Mouse (Mus musculus) embryonic facial prominence, embryonic 12.5 days (tissue): ENCODE results near the gene Slc25a22. TPM values are rescaled to one million over a fixed set of nuclear protein-coding genes. Genes with fewer than 3 reads are reported as not detected.
A peak's percentile ranks its signal among the peaks of the same experiment; 100 is the strongest.

Source experiments
- ATAC-seq: fragments of 200-750 bp; cut with Nextera tagmentation; 2 replicates; pipeline ENCODE4 v1.8.0; 2017; ENCODE audit not compliant: insufficient number of reproducible peaks, insufficient read depth, low FRiP score, low TSS enrichment
- H3K27ac ChIP-seq: fragments of 300-500 bp; sonication (generic); 2 replicates; pipeline ENCODE4 v1.5.1; 2016; ENCODE audit warnings: mild to moderate bottlenecking
- H3K27me3 ChIP-seq: fragments of 300-500 bp; sonication (generic); 2 replicates; pipeline ENCODE4 v1.6.1; 2016; ENCODE audit warnings: mild to moderate bottlenecking, moderate library complexity
- H3K36me3 ChIP-seq: fragments of 300-500 bp; sonication (generic); 2 replicates; pipeline ENCODE4 v1.6.1; 2016; ENCODE audit warnings: mild to moderate bottlenecking
- H3K4me1 ChIP-seq: fragments of 300-500 bp; sonication (generic); 2 replicates; pipeline ENCODE4 v1.6.1; 2016
- H3K4me2 ChIP-seq: fragments of 300-500 bp; sonication (generic); replicated peaks from 2 replicates; pipeline ENCODE4 v1.6.1; 2016; ENCODE audit warnings: mild to moderate bottlenecking, moderate library complexity
- H3K4me3 ChIP-seq: fragments of 300-500 bp; sonication (generic); 2 replicates; pipeline ENCODE4 v1.5.1; 2016; ENCODE audit warnings: mild to moderate bottlenecking
- H3K9ac ChIP-seq: fragments of 300-500 bp; sonication (generic); 2 replicates; pipeline ENCODE4 v1.6.1; 2016; ENCODE audit warnings: mild to moderate bottlenecking, moderate library complexity
- H3K9me3 ChIP-seq: fragments of 300-500 bp; sonication (generic); 2 replicates; pipeline ENCODE4 v1.6.1; 2016; ENCODE audit warnings: mild to moderate bottlenecking, moderate library complexity
- WGBS: fragments of 180-500 bp; shearing (Covaris S2); methylation state at CpG from one replicate; pipeline ENCODE4 v1.1.7; 2016; 5-methylcytosine and 5-hydroxymethylcytosine counted together
- polyA plus RNA-seq: library from polyadenylated mRNA; unstranded; fragments of >200 nt; fragmentation: Nextera tagmentation; extraction: Ambion mirVana; gene quantifications from 2 replicates; pipeline ENCODE4 v1.2.1, GENCODE M21; 2016

The Slc25a22 gene
- polyA plus RNA-seq, 1 experiment from 2014 or later: 39.2 TPM

DNA sequence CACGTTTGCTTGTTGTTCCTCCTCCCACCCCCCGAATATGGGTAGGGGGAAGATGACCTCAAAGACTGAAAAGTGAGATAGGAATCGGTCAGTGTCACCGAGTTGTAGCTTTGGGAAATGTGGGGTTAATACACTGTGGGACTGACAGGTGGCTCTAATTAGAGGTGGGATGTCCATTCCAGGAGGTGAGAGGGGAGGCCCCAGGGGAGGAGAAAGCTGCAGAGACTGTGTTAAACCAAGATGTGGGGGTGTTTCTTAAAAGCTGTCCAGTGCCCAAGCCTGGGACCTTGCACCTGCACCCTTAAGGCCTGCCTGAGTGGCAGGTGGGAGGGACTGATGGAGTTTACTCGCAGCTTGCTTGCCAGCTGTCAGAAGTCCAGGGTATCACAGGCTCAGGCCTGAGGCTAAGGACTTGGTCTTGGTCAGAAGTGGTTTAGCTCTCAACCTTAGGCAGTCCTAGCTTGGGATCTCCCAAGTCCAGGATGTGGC lies 24.7 kb upstream of the Slc25a22 start:
- no peak for ATAC-seq
- peaks cover 81% of the 10 kb centered on the region for H3K27me3 ChIP-seq
- no peaks in the 10 kb centered on the region for H3K36me3 ChIP-seq
- WGBS: 7% methylated on average over 5 of the region's 5 CpGs
- peaks cover 32% of the 10 kb centered on the region for H3K4me1 ChIP-seq
- no peak overlapping the region for H3K4me3 ChIP-seq
- no peaks in the 10 kb centered on the region for H3K9me3 ChIP-seq
- H3K4me2 ChIP-seq: peak overlapping the region; percentile 61
- peak overlapping the region; percentile 41; the same call in 1 of the 2 replicates for H3K9ac ChIP-seq
- no peak overlapping the region for H3K27ac ChIP-seq

DNA sequence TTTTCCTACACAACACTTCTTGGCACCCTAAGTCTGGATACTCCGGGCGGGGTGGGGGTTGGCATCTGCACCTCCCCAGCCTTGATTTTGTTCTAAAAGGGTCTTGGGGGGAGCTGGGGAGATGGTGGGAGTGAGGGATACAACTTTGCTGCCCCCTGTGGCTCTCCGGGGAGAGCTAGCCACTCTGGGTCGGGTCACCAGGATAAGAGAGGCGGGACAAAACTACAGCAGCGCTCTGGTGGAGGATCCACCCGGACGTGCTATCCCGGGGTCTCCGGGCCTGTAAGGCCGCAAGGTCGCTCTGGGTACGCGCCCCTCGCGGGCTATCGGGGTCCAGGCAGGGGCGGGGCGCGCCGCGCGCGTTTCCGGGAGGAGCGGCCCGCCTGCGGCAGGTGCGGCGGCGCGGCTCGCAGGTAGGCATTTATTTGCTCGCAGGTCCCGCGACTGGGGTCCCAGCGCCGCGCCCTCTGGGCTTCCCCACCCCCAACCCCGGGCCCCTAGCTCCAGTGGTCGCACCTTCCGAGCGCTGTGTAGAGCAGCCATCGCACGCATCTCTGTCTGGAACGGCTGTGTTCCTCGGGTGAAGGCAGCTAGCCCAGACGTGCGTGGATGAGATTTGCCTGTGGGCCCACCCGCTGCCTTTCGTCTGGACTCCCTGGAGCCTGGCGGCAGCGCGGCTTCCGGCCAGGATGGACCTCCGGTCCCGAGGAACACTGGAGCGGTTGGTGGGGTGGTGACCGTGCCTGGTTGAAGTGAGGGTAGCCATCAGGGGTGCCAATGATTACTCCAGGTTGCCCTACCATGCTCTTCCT lies 24.0 kb upstream of the Slc25a22 start:
- Histone ChIP-seq H3K4me3 (peak overlapping the region; percentile 35), H3K9ac (peak overlapping the region; percentile 41; the same call in 1 of the 2 replicates), H3K4me2 (peak overlapping the region; percentile 61), H3K27ac (no peak overlapping the region), H3K36me3 (no peaks in the 10 kb centered on the region), H3K4me1 (peaks cover 32% of the 10 kb centered on the region), H3K9me3 (no peaks in the 10 kb centered on the region), H3K27me3 (peaks cover 86% of the 10 kb centered on the region)
- ATAC-seq: no peak
- WGBS: 2% methylated on average over 59 of the region's 59 CpGs

DNA sequence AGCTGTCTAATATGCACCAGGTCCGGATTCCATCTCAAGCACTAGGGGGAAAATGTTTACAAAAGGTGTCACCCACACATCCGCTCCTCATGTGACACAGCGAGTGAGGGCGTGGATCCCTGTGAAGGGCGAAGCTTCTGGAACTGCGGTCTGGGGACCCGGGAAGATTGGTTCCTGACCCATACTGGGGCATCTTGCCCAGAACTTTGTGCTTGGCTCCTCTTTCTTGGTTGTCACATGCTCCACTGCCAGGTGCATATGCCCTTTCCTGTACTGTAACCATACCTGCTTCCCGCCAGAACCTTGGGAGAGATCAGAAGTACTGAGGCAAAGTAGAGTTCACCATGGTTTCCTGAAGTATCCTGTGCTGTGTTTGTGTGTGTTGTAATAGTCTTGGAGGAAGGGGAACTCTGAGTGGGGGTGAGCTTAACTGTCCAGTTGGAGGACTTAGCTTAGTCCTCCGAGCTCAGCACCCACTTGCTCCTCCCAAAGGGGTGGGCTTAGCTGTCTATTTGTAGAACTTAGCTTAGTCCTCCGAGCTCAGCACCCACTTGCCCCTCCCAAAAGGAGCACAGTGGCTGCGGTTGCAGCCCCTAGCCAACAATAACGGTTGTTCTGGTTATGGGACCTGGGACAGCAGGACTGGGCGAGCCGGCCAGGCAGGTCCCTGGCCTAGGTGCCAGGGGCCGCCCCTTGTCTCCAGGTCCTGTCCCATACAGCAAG lies 22.9 kb upstream of the Slc25a22 start, which contains the start of gene Cracr2b:
Gene Cracr2b, plus strand, starts transcription at position 704 of the 723 bp plus-strand sequence.
- Histone ChIP-seq H3K27me3 (peaks cover 80% of the 10 kb centered on the region), H3K4me3 (peak within 1 kb of the TSS; percentile 35), H3K36me3 (no peaks in the 10 kb centered on the region), H3K4me2 (peak within 1 kb of the TSS; percentile 61), H3K4me1 (peaks cover 39% of the 10 kb centered on the region), H3K9me3 (no peaks in the 10 kb centered on the region), H3K9ac (peak within 1 kb of the TSS; percentile 41; the same call in 1 of the 2 replicates), H3K27ac (no peak within 1 kb of the TSS)
- WGBS: 61% methylated on average over 15 of the region's 15 CpGs
- no peak for ATAC-seq

DNA sequence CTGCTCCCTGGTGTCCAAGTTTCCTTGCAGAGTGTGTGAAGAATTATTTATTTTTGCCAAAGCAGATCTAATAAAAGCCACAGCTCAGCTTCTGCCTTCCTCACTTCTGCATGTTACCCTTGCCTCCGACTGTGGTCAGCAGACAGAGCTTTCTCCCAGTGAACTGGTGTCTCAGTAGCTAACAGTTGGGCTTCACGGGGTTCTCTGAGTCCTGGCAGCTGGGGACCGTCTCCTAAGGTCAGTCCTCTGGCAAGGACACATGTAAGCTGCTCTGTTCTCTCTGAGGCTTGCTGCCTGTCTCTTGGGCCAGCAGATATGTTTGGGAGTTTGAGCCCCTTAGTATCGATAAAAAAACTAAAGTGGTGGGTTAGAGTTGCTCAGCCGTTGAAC lies 22.3 kb upstream of the Slc25a22 start:
- Histone ChIP-seq H3K36me3 (no peaks in the 10 kb centered on the region), H3K9me3 (no peaks in the 10 kb centered on the region), H3K4me2 (no peak overlapping the region), H3K9ac (no peak overlapping the region), H3K4me1 (peaks cover 37% of the 10 kb centered on the region), H3K27ac (no peak overlapping the region), H3K27me3 (peaks cover 74% of the 10 kb centered on the region), H3K4me3 (no peak overlapping the region)
- WGBS: 67% methylated on average over 5 of the region's 5 CpGs
- ATAC-seq: no peak

DNA sequence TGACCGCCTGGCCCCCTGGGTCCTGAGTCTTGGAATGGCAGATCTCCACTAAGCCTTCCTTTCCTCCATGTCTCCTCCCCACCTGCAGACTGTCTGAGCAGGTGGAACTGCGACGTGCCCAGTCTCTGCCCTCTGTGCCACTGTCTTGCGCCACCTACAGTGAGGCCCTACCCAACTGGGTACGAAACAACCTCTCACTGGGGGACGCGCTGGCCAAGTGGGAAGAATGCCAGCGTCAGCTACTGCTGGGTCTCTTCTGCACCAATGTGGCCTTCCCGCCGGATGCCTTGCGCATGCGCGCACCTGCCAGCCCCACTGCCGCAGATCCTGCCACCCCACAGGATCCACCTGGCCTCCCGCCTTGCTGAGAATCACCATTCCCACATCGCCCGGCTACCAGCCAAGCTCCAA lies 21.6 kb upstream of the Slc25a22 start:
- Histone ChIP-seq H3K27ac (no peak overlapping the region), H3K36me3 (no peaks in the 10 kb centered on the region), H3K4me1 (peaks cover 30% of the 10 kb centered on the region), H3K27me3 (peaks cover 67% of the 10 kb centered on the region), H3K9ac (no peak overlapping the region), H3K4me3 (no peak overlapping the region), H3K9me3 (no peaks in the 10 kb centered on the region), H3K4me2 (no peak overlapping the region)
- 87% methylated on average over 17 of the region's 17 CpGs for WGBS
- ATAC-seq: no peak

DNA sequence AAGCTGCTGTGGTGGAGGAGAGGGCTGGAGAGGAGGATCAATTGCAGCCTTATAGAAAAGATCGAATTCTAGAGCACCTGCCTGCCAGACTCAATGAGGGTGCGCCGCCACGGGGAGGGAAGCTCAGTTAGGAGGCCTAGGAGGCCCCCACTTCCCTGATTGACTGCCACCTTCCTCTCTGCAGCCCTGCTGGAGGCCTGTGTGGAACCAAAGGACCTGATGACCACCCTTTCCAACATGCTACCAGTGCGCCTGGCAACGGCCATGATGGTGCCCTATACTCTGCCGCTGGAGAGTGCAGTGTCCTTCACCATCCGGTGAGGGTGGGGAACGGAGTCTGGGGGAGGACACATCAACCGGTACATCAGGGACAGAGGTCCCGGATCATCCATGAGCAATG lies 21.0 kb upstream of the Slc25a22 start:
- Histone ChIP-seq H3K36me3 (no peaks in the 10 kb centered on the region), H3K27ac (no peak overlapping the region), H3K9ac (no peak overlapping the region), H3K4me1 (peaks cover 26% of the 10 kb centered on the region), H3K4me2 (no peak overlapping the region), H3K9me3 (no peaks in the 10 kb centered on the region), H3K4me3 (no peak overlapping the region), H3K27me3 (peaks cover 61% of the 10 kb centered on the region)
- ATAC-seq: no peak
- 92% methylated on average over 11 of the region's 11 CpGs for WGBS

DNA sequence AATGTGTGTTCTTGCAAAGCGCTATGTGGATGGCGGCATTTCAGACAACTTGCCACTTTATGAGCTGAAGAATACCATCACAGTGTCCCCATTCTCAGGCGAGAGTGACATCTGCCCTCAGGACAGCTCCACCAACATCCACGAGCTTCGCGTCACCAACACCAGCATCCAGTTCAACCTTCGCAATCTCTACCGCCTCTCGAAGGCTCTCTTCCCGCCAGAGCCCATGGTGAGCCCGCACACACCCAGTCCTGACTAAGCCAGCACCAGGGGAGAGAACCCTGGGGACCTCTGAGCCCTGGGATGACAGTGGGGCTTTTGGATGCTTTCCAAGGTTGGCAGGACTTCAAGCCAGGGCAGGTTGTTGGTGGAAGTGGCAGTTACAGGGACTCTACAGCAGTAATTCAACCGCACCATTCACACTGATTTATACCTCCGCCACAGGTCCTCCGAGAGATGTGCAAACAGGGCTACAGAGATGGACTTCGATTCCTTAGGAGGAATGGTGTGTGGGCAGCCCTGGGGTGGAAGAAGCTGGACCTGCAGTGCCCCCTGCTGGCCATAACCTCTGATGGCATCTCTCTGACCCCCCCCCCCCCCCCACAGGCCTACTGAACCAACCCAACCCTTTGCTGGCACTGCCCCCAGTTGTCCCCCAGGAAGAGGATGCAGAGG lies 20.4 kb upstream of the Slc25a22 start:
- Histone ChIP-seq H3K9ac (no peak overlapping the region), H3K4me1 (peaks cover 25% of the 10 kb centered on the region), H3K9me3 (no peaks in the 10 kb centered on the region), H3K27me3 (peaks cover 56% of the 10 kb centered on the region), H3K4me2 (no peak overlapping the region), H3K4me3 (no peak overlapping the region), H3K27ac (no peak overlapping the region), H3K36me3 (no peaks in the 10 kb centered on the region)
- WGBS: 71% methylated on average over 15 of the region's 15 CpGs
- no peak for ATAC-seq

DNA sequence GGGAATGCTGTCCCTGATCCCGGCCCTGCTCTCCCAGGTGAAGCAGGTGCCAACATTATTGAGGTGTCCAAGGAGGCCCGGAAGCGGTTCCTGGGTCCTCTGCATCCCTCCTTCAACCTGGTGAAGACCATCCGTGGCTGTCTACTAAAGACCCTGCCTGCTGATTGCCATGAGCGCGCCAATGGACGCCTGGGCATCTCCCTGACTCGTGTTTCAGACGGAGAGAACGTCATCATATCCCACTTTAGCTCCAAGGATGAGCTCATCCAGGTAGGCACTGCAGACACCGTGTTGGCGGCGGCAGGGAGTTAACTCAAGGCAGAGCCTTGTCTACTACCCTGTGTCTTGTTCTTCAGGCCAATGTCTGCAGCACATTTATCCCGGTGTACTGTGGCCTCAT lies 19.5 kb upstream of the Slc25a22 start:
- H3K9me3 ChIP-seq: no peaks in the 10 kb centered on the region
- no peak overlapping the region for H3K4me3 ChIP-seq
- peaks cover 22% of the 10 kb centered on the region for H3K4me1 ChIP-seq
- H3K27me3 ChIP-seq: peaks cover 47% of the 10 kb centered on the region
- no peak overlapping the region for H3K27ac ChIP-seq
- 90% methylated on average over 14 of the region's 14 CpGs for WGBS
- peaks cover 2% of the 10 kb centered on the region for H3K36me3 ChIP-seq
- H3K9ac ChIP-seq: no peak overlapping the region
- ATAC-seq: no peak
- H3K4me2 ChIP-seq: no peak overlapping the region

DNA sequence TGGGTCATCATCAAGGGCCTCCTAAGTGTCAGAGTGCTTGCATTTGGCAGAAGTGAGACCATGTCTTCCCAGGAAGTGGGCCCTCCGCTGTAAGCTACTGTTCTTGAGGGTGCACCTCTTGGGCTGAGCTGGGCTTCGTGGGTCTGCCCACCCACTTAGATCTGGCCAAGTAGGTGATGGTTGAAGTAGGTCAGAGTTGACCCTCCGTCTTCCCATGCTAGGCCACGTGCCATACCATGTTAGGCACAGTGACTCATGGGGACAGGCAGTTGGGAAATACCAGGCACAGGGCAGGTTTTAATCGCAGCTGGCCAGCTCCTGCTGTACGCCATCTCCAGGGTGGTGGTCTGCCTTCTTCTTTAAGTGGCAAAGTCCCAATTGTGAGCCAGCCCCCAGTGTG lies 19.0 kb upstream of the Slc25a22 start:
- 86% methylated on average over 6 of the region's 6 CpGs for WGBS
- ATAC-seq: no peak
- Histone ChIP-seq H3K36me3 (peaks cover 7% of the 10 kb centered on the region), H3K9ac (no peak overlapping the region), H3K27me3 (peaks cover 42% of the 10 kb centered on the region), H3K4me1 (peaks cover 17% of the 10 kb centered on the region), H3K27ac (no peak overlapping the region), H3K4me2 (no peak overlapping the region), H3K4me3 (no peak overlapping the region), H3K9me3 (no peaks in the 10 kb centered on the region)

DNA sequence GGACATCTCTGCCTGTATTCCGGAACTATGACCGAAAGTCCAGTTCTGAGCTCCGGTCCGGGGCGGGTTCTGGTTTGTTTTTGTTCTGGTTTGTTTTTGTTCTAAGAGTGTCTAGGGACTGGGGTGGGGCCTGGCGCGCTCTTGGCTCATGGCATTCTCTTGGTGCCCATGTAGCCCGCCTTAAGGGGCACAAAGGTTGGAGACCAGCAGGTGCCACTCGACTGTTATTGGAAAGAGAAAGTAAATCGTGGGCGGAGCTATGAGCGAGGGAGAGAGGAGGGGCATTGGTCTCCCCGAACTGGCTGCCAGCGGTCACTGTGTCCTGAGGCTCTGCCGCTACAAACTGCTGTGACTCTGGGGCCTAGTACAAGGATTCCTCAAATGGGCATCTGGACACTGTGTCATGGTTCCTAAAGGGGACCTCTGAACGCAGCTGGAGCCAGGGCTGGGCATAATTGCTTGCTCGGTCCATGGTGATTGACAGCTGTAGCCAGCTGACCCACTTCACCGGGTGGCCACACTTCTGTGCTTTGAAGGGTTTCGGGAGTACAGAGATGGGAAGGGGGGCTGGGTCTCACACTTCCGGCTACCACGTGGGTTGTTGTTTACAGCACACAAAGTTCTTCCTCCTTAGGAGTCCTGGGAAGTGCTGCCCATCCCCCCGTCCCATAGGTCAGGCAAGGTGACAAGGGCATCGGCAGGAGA lies 18.1 kb upstream of the Slc25a22 start:
- H3K27ac ChIP-seq: peak overlapping the region; percentile 58
- ATAC-seq: no peak
- peak overlapping the region; percentile 69 for H3K9ac ChIP-seq
- peaks cover 32% of the 10 kb centered on the region for H3K27me3 ChIP-seq
- WGBS: 1% methylated on average over 23 of the region's 23 CpGs
- peak overlapping the region; percentile 51 for H3K4me3 ChIP-seq
- peak overlapping the region; percentile 97 for H3K4me2 ChIP-seq
- peaks cover 13% of the 10 kb centered on the region for H3K4me1 ChIP-seq
- no peaks in the 10 kb centered on the region for H3K9me3 ChIP-seq
- peaks cover 16% of the 10 kb centered on the region for H3K36me3 ChIP-seq

DNA sequence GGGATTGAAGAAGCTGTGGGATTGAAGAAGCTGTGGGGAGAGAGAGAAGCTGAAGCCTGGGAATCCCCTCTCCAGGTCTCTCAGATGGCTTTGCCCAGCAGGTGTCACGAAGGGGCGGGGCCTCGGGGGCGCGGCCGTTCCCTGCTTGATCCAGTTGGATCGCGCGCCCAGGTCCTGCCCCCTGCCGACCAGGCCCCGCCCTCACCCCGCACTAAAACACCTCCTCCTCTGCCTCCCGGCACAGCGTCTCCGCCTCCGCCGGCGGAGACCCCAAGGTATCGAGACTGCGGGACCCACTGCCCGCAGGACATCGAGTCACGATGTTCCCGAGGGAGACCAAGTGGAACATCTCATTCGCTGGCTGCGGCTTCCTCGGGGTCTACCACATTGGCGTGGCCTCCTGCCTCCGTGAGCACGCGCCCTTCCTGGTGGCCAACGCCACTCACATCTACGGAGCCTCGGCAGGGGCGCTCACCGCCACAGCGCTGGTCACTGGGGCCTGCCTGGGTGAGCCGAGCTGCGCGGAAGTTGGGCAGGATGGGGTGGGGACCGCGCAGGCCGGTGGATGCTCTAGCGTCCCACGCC lies 17.4 kb upstream of the Slc25a22 start, which contains the start of gene Pnpla2:
Gene Pnpla2, plus strand, starts transcription at position 232 of the 585 bp plus-strand sequence.
- Histone ChIP-seq H3K36me3 (peaks cover 22% of the 10 kb centered on the region), H3K4me2 (peak within 1 kb of the TSS; percentile 97), H3K27me3 (peaks cover 25% of the 10 kb centered on the region), H3K4me3 (peak within 1 kb of the TSS; percentile 51), H3K4me1 (peaks cover 13% of the 10 kb centered on the region), H3K27ac (peak within 1 kb of the TSS; percentile 58), H3K9ac (peak within 1 kb of the TSS; percentile 69), H3K9me3 (no peaks in the 10 kb centered on the region)
- ATAC-seq: peak; percentile 64
- under 1% methylated on average over 43 of the region's 45 CpGs for WGBS
